In the genomic region with DNA sequence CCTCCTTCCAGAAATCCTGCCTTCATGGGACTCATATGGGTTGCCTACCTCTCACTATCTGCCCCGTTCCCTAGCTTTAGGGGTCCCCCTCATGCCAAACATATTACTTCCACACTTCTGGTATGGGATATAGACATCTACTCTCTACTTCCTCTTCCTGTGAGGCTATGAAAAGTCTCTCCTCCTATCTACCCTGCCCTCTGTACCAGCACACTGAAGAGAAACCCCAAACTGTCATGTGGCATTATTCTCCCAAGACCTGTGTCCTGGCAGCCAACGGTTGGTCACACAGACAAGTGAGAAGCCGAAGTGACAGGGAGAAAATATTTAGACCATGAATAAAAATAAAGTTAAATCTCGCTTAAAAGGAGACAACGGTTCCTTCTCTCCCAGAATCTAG, we compare ENCODE assay signal across 18 mouse cellular contexts.
A peak's percentile ranks its signal among the peaks of the same experiment; 100 is the strongest.
DNase-seq lines count a peak whose midpoint lies in the region; ATAC-seq lines count a peak whose summit lies in the region.
"Had no signal": no experiment of that assay in that cellular context is flagged by ENCODE, and none has a peak within 500 bp of the region (broad histone marks: within the 10 kb centered on the region; RNA-seq: fewer than 3 reads in every experiment).

No protein-coding gene starts in this region.

- H3K9me3 ChIP-seq in heart, embryonic 13.5 days = no peaks in the 10 kb centered on the region
- H3K9me3 ChIP-seq: embryonic facial prominence, embryonic 10.5 days; embryonic facial prominence, embryonic 12.5 days; forebrain, embryonic 10.5 days; forebrain, embryonic 12.5 days had no signal

- H3K4me1 ChIP-seq in heart, embryonic 13.5 days = peaks cover 71% of the 10 kb centered on the region
- H3K4me1 ChIP-seq: embryonic facial prominence, embryonic 12.5 days; forebrain, embryonic 10.5 days; forebrain, embryonic 12.5 days had no signal

- DNase-seq in heart, adult 11 months = no peak
- DNase-seq in MEL-GATA-1-ER (ENCODE audit: extremely low read depth, low read depth) = peak; percentile 57
- no peak for DNase-seq in layer of hippocampus, adult 8-10 months (ENCODE audit: low spot score in 2 of 2)
- DNase-seq in gastrocnemius, adult 18-20 months (ENCODE audit: low spot score) = no peak
- DNase-seq: cerebellum, adult 11 months; cerebellum, adult 18-20 months; cerebellum, adult 8-10 months; cerebellum, adult 9-11 months; cerebellum, postnatal 14 days; cerebellum, postnatal 36 days had no signal

- 86% methylated on average over 5 of the region's 5 CpGs for WGBS in heart, embryonic 13.5 days

- H3K27ac ChIP-seq in heart, embryonic 13.5 days (replicated peaks) = 0 out of 2 replicates have a peak overlapping the region, but pooled peaks have one; percentile 15
- H3K27ac ChIP-seq: embryonic facial prominence, embryonic 10.5 days; embryonic facial prominence, embryonic 12.5 days; forebrain, embryonic 10.5 days; forebrain, embryonic 12.5 days had no signal

- no peaks in the 10 kb centered on the region for H3K36me3 ChIP-seq in heart, embryonic 13.5 days
- H3K36me3 ChIP-seq: embryonic facial prominence, embryonic 10.5 days; embryonic facial prominence, embryonic 12.5 days; forebrain, embryonic 10.5 days; forebrain, embryonic 12.5 days had no signal

- no peak overlapping the region for H3K4me3 ChIP-seq in heart, embryonic 13.5 days
- H3K4me3 ChIP-seq: embryonic facial prominence, embryonic 10.5 days; embryonic facial prominence, embryonic 12.5 days; erythroblast, embryonic 14.5 days; forebrain, embryonic 10.5 days; forebrain, embryonic 12.5 days had no signal

- ATAC-seq in heart, embryonic 13.5 days (ENCODE audit: extremely low read depth, insufficient number of reproducible peaks, low FRiP score, low TSS enrichment) = no peak
- ATAC-seq in common myeloid progenitor, adult 5-6 weeks (replicated peaks; ENCODE audit: low read depth, poor library complexity, severe bottlenecking) = peak; percentile 23
- no peak for ATAC-seq in erythroblast, adult 5-6 weeks (replicated peaks; ENCODE audit: low FRiP score, poor library complexity, severe bottlenecking)

- no peak overlapping the region for H3K9ac ChIP-seq in heart, embryonic 13.5 days
- H3K9ac ChIP-seq: embryonic facial prominence, embryonic 12.5 days; forebrain, embryonic 12.5 days had no signal

- H3K27me3 ChIP-seq in heart, embryonic 13.5 days (replicated peaks) = no peaks in the 10 kb centered on the region
- H3K27me3 ChIP-seq: embryonic facial prominence, embryonic 12.5 days; forebrain, embryonic 12.5 days had no signal

- no peak overlapping the region for H3K4me2 ChIP-seq in heart, embryonic 13.5 days
- H3K4me2 ChIP-seq: embryonic facial prominence, embryonic 12.5 days; forebrain, embryonic 12.5 days had no signal
